Mouse (Mus musculus): ENCODE data around the gene Lypd5.

- TF ChIP-seq USF1 (IDR thresholded peaks at IDR 0.05; ENCODE audit: low read depth, low read length) (no peak), ZKSCAN1 (IDR thresholded peaks at IDR 0.05; ENCODE audit: borderline replicate concordance, low read depth, low read length) (no peak), RCOR1 (conservative IDR thresholded peaks at IDR 0.05; ENCODE audit: low read depth, low read length) (no peak), UBTF (IDR thresholded peaks at IDR 0.05; ENCODE audit: low read depth, low read length) (no peak), SMC3 (IDR thresholded peaks at IDR 0.05; ENCODE audit: low read depth, low read length) (no peak), MAX (IDR thresholded peaks at IDR 0.05; ENCODE audit: low read length) (no peak), TBP (conservative IDR thresholded peaks at IDR 0.05; ENCODE audit: low read depth, low read length) (no peak), CHD2 (IDR thresholded peaks at IDR 0.05; ENCODE audit: low read length) (no peak), E2F4 (IDR thresholded peaks at IDR 0.05; ENCODE audit: insufficient replicate concordance, low read depth, low read length) (no peak), MAFK (IDR thresholded peaks at IDR 0.05; ENCODE audit: insufficient replicate concordance, low read length) (no peak), MEF2A (IDR thresholded peaks at IDR 0.05; ENCODE audit: borderline replicate concordance, low read depth, low read length) (no peak), HCFC1 (IDR thresholded peaks at IDR 0.05; ENCODE audit: low read depth, low read length) (no peak), POLR2AphosphoS2 (IDR thresholded peaks at IDR 0.05; ENCODE audit: low read depth, low read length) (no peak)
These were observed 16.4 kb downstream of the Lypd5 start for GRCm38 (mm10) chr7:24365258-24366014.
